Mouse (Mus musculus) forebrain, embryonic 11.5 days (tissue): ENCODE results near the gene Gm5089. TPM values are rescaled to one million over a fixed set of nuclear protein-coding genes. Genes with fewer than 3 reads are reported as not detected.

Experiments used
- ATAC-seq: fragments of 200-750 bp; cut with Nextera tagmentation; replicated peaks from 2 replicates; pipeline ENCODE4 v1.8.0; 2017; ENCODE audit warnings: moderate TSS enrichment; ENCODE audit not compliant: low FRiP score
- DNase-seq: peaks from one replicate; pipeline ENCODE4 v3.0.0-alpha.2; 2017; ENCODE audit warnings: low spot score
- H3K27ac ChIP-seq: fragments of 300-500 bp; sonication (generic); 2 replicates; pipeline ENCODE4 v1.5.1; 2014; ENCODE audit warnings: low read depth, low read length
- H3K27me3 ChIP-seq: fragments of 300-500 bp; sonication (generic); 2 replicates; pipeline ENCODE4 v1.6.1; 2014; ENCODE audit warnings: mild to moderate bottlenecking, low read length, mixed read lengths; ENCODE audit not compliant: control insufficient read depth, insufficient read depth
- H3K36me3 ChIP-seq: fragments of 300-500 bp; sonication (generic); 2 replicates; pipeline ENCODE4 v1.6.1; 2014; ENCODE audit warnings: mild to moderate bottlenecking, low read length, moderate library complexity, mixed read lengths; ENCODE audit not compliant: control insufficient read depth, insufficient read depth
- H3K4me1 ChIP-seq: fragments of 300-500 bp; sonication (generic); replicated peaks from 2 replicates; pipeline ENCODE4 v1.6.1; 2014; ENCODE audit warnings: low read length, mixed read lengths; ENCODE audit not compliant: control insufficient read depth, insufficient read depth
- H3K4me2 ChIP-seq: fragments of 300-500 bp; sonication (generic); 2 replicates; pipeline ENCODE4 v1.6.1; 2014; ENCODE audit warnings: low read depth, mild to moderate bottlenecking, low read length, moderate library complexity, mixed read lengths; ENCODE audit not compliant: severe bottlenecking
- H3K4me3 ChIP-seq: fragments of 300-500 bp; sonication (generic); 2 replicates; pipeline ENCODE4 v1.5.1; 2014; ENCODE audit warnings: low read depth, low read length
- H3K9ac ChIP-seq: fragments of 300-500 bp; sonication (generic); 2 replicates; pipeline ENCODE4 v1.6.1; 2014; ENCODE audit warnings: low read length
- H3K9me3 ChIP-seq: fragments of 300-500 bp; sonication (generic); 2 replicates; pipeline ENCODE4 v1.6.1; 2016; ENCODE audit warnings: low read length, mixed read lengths; ENCODE audit not compliant: control insufficient read depth
- WGBS: fragments of 180-500 bp; shearing (Covaris S2); extraction: QIAGEN DNeasy Blood & Tissue Kit; methylation state at CpG from one replicate; pipeline ENCODE4 v1.1.7; 2014; 5-methylcytosine and 5-hydroxymethylcytosine counted together
- polyA plus RNA-seq: library from polyadenylated mRNA; unstranded; fragments of >200 nt; fragmentation: Nextera tagmentation; extraction: Ambion mirVana; gene quantifications from 2 replicates; pipeline ENCODE4 v1.2.1, GENCODE M21; 2014

The Gm5089 gene
- polyA plus RNA-seq, 1 experiment from 2014 or later: 2.4 TPM

GRCm38 (mm10) chr14:122434039-122434438 lies 16.9 kb downstream of the Gm5089 start:
- Histone ChIP-seq H3K4me2 (no peak overlapping the region), H3K36me3 (no peaks in the 10 kb centered on the region), H3K27me3 (no peaks in the 10 kb centered on the region), H3K27ac (no peak overlapping the region), H3K9me3 (no peaks in the 10 kb centered on the region), H3K9ac (no peak overlapping the region), H3K4me1 (0 out of 2 replicates have a peak, but pooled peaks cover 4% of the 10 kb centered on the region), H3K4me3 (no peak overlapping the region)
- DNase-seq: no peak
- WGBS: 87% methylated on average over 10 of the region's 10 CpGs
- no peak for ATAC-seq

- H3K4me1 ChIP-seq: 0 out of 2 replicates have a peak, but pooled peaks cover 4% of the 10 kb centered on the region
- H3K27me3 ChIP-seq: no peaks in the 10 kb centered on the region
- no peak overlapping the region for H3K27ac ChIP-seq
- ATAC-seq (no peak), DNase-seq (no peak)
- H3K36me3 ChIP-seq: no peaks in the 10 kb centered on the region
- WGBS: 64% methylated on average over 3 of the region's 3 CpGs
- H3K4me3 ChIP-seq: no peak overlapping the region
- H3K4me2 ChIP-seq: no peak overlapping the region
- H3K9ac ChIP-seq: no peak overlapping the region
- no peaks in the 10 kb centered on the region for H3K9me3 ChIP-seq
These were observed 18.4 kb downstream of the Gm5089 start for GRCm38 (mm10) chr14:122432558-122432957.

- ATAC-seq (no peak), DNase-seq (no peak)
- Histone ChIP-seq H3K36me3 (no peaks in the 10 kb centered on the region), H3K27ac (no peak overlapping the region), H3K4me2 (no peak overlapping the region), H3K4me3 (no peak overlapping the region), H3K9ac (no peak overlapping the region), H3K4me1 (0 out of 2 replicates have a peak, but pooled peaks cover 1% of the 10 kb centered on the region), H3K9me3 (no peaks in the 10 kb centered on the region), H3K27me3 (no peaks in the 10 kb centered on the region)
- WGBS: 92% methylated on average over 3 of the region's 3 CpGs
These were observed 23.3 kb downstream of the Gm5089 start for GRCm38 (mm10) chr14:122427654-122428053.

DNA sequence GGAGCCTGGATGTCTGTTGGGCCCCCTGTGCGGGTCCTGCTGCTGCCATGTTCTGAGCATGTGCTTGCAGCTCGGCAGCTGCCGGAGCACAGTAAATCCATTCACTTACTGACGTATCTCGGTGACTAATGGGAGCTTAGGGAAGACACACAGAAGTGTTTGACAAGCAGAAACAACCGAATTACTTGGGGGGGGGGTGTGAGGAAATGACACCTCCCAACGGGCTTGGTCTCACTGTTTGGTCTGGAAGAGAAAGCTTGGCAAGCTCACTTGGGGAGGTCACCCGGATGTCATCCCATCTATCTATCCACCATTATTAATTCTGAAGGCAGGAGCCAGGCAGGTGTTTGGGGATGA lies 23.7 kb downstream of the Gm5089 start:
- H3K9me3 ChIP-seq: no peaks in the 10 kb centered on the region
- H3K36me3 ChIP-seq: no peaks in the 10 kb centered on the region
- no peak overlapping the region for H3K27ac ChIP-seq
- 63% methylated on average over 8 of the region's 8 CpGs for WGBS
- H3K4me2 ChIP-seq: no peak overlapping the region
- H3K27me3 ChIP-seq: no peaks in the 10 kb centered on the region
- H3K9ac ChIP-seq: no peak overlapping the region
- DNase-seq: no peak
- ATAC-seq: no peak
- no peak overlapping the region for H3K4me3 ChIP-seq
- H3K4me1 ChIP-seq: 0 out of 2 replicates have a peak, but pooled peaks cover 1% of the 10 kb centered on the region

DNA sequence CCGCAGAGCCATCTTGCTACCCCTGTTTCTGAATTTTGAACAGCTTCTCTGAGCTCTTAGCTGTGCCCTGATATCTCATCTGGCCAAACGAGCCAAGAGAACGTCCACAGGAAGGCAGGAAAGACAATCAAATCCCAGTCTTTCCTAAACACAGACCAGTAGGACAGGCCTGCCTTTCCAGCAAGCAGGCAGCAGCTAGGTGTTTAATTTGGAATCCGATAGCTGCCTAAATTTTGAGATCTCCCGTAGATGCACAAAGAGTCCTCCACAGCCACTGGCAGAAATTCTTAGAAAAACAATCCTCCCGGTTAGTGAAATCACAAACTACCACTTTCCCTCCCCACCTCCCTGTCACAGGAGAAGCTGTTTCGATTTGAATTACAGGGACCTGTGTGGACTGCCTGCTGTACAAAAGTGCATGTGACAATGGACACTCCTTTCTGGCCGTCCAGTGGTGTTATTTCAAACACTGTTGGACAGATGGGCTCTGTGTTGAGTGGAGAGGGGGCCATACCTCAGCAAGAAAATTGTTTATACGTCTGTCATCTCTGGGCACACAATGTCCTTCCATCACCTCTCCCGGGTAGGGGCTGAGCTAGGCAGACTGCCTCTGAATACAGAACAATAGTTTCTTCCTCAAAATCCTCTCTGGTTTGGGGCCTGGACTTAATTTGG lies 24.2 kb downstream of the Gm5089 start:
- no peak for ATAC-seq
- H3K9me3 ChIP-seq: no peaks in the 10 kb centered on the region

DNA sequence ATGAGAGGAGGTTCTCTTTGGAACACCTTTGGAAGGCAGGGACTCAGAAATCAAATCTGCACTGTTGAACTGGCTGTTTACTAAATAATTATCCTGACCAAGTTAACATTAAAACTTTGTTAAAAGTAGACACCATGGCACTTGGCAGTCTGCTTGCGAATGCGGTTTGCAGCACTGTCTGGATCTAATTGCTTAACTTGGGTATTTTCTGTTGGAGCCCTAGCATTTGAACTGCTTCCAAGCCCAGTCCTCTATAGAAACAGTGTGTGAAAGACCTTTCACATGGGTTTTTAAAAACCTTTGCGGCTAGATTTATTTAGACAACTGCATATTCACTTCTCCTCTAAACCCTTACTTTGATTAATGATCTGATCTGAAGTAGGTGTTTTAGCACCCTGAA lies 26.5 kb downstream of the Gm5089 start:
- Histone ChIP-seq H3K27ac (no peak overlapping the region), H3K4me1 (0 out of 2 replicates have a peak, but pooled peaks cover 1% of the 10 kb centered on the region), H3K4me3 (no peak overlapping the region), H3K9me3 (no peaks in the 10 kb centered on the region), H3K4me2 (no peak overlapping the region), H3K36me3 (no peaks in the 10 kb centered on the region), H3K9ac (no peak overlapping the region), H3K27me3 (no peaks in the 10 kb centered on the region)
- no peak for ATAC-seq
- DNase-seq: no peak
- 91% methylated on average over 3 of the region's 3 CpGs for WGBS

More for the DNA sequence above, 24.2 kb downstream of the Gm5089 start:
- Histone ChIP-seq H3K4me3 (no peak overlapping the region), H3K4me2 (no peak overlapping the region), H3K27me3 (no peaks in the 10 kb centered on the region), H3K27ac (no peak overlapping the region), H3K4me1 (0 out of 2 replicates have a peak, but pooled peaks cover 1% of the 10 kb centered on the region), H3K9ac (no peak overlapping the region), H3K36me3 (no peaks in the 10 kb centered on the region)
- 62% methylated on average over 10 of the region's 10 CpGs for WGBS
- DNase-seq: no peak

GRCm38 (mm10) chr14:122416166-122416771 lies 34.6 kb downstream of the Gm5089 start:
- Histone ChIP-seq H3K4me1 (peaks cover 7% of the 10 kb centered on the region; the same call in 1 of the 2 replicates), H3K9ac (no peak overlapping the region), H3K9me3 (no peaks in the 10 kb centered on the region), H3K27ac (peak overlapping the region; percentile 39; the same call in 1 of the 2 replicates), H3K36me3 (no peaks in the 10 kb centered on the region), H3K4me2 (no peak overlapping the region), H3K4me3 (no peak overlapping the region), H3K27me3 (no peaks in the 10 kb centered on the region; the same call in none of the 2 replicates)
- ATAC-seq: peak; percentile 39; the same call in 1 of the 2 replicates
- 4% methylated on average over 4 of the region's 4 CpGs for WGBS
- DNase-seq: no peak

GRCm38 (mm10) chr14:122414786-122415185 lies 36.1 kb downstream of the Gm5089 start:
- Histone ChIP-seq H3K36me3 (no peaks in the 10 kb centered on the region), H3K27ac (no peak overlapping the region), H3K4me1 (peaks cover 7% of the 10 kb centered on the region; the same call in 1 of the 2 replicates), H3K9ac (no peak overlapping the region), H3K4me2 (no peak overlapping the region), H3K9me3 (no peaks in the 10 kb centered on the region), H3K4me3 (no peak overlapping the region), H3K27me3 (no peaks in the 10 kb centered on the region; the same call in none of the 2 replicates)
- no peak for DNase-seq
- WGBS: 97% methylated on average over 2 of the region's 2 CpGs
- no peak for ATAC-seq
